Mouse (Mus musculus) CD4-positive helper T cell, adult 2 months (primary cell): ENCODE results near the gene Ccdc149.

ENCODE experiments used
- DNase-seq: peaks from one replicate; pipeline ENCODE4 v3.0.0-alpha.2; 2012; ENCODE audit warnings: low read depth, missing footprints, low spot score

Ccdc149 gene

GRCm38 (mm10) chr5:52375847-52376246 is 95.5 kb downstream of the Ccdc149 start:
- no peak for DNase-seq

- no peak for DNase-seq
Measured at GRCm38 (mm10) chr5:52370901-52371300, 100.4 kb downstream of the Ccdc149 start.

GRCm38 (mm10) chr5:52367866-52368840 is 103.2 kb downstream of the Ccdc149 start:
- no peak for DNase-seq

- DNase-seq: no peak
Measured at GRCm38 (mm10) chr5:52366661-52367060, 104.7 kb downstream of the Ccdc149 start.

- no peak for DNase-seq
Measured at GRCm38 (mm10) chr5:52365930-52366329, 105.4 kb downstream of the Ccdc149 start.

- no peak for DNase-seq
Measured at GRCm38 (mm10) chr5:52364521-52364920, 106.8 kb downstream of the Ccdc149 start.

GRCm38 (mm10) chr5:52363468-52364150 is 107.7 kb downstream of the Ccdc149 start, which contains the start of gene Sod3:
TSS of gene Sod3 (plus strand) at chr5:52363791.
- DNase-seq: no peak

GRCm38 (mm10) chr5:52362776-52363467 is 108.4 kb downstream of the Ccdc149 start:
- DNase-seq: no peak

- no peak for DNase-seq
Measured at GRCm38 (mm10) chr5:52360286-52361049, 110.9 kb downstream of the Ccdc149 start.

GRCm38 (mm10) chr5:52358120-52358519 is 113.2 kb downstream of the Ccdc149 start:
- DNase-seq: no peak

- no peak for DNase-seq
Measured at GRCm38 (mm10) chr5:52357175-52357754, 114.1 kb downstream of the Ccdc149 start.

GRCm38 (mm10) chr5:52355612-52356011 is 115.7 kb downstream of the Ccdc149 start:
- no peak for DNase-seq

GRCm38 (mm10) chr5:52354441-52354840 is 116.9 kb downstream of the Ccdc149 start:
- DNase-seq: no peak

- no peak for DNase-seq
Measured at GRCm38 (mm10) chr5:52352730-52353129, 118.6 kb downstream of the Ccdc149 start.

- no peak for DNase-seq
Measured at GRCm38 (mm10) chr5:52351561-52351960, 119.8 kb downstream of the Ccdc149 start.

GRCm38 (mm10) chr5:52350451-52350850 is 120.9 kb downstream of the Ccdc149 start:
- DNase-seq: no peak

GRCm38 (mm10) chr5:52346890-52347289 is 124.4 kb downstream of the Ccdc149 start:
- no peak for DNase-seq

- DNase-seq: no peak
Measured at GRCm38 (mm10) chr5:52339134-52339533, 132.2 kb downstream of the Ccdc149 start.

GRCm38 (mm10) chr5:52335590-52335989 is 135.7 kb downstream of the Ccdc149 start:
- no peak for DNase-seq

GRCm38 (mm10) chr5:52332120-52332519 is 139.2 kb downstream of the Ccdc149 start:
- no peak for DNase-seq
